Mouse (Mus musculus) forebrain, embryonic 11.5 days (tissue): Measurements from ENCODE around the gene Eif5. TPM values are rescaled to one million over a fixed set of nuclear protein-coding genes. Genes with fewer than 3 reads are reported as not detected.

Experiments
- ATAC-seq: fragments of 200-750 bp; cut with Nextera tagmentation; replicated peaks from 2 replicates; pipeline ENCODE4 v1.8.0; 2017; ENCODE audit warnings: moderate TSS enrichment; ENCODE audit not compliant: low FRiP score
- DNase-seq: peaks from one replicate; pipeline ENCODE4 v3.0.0-alpha.2; 2017; ENCODE audit warnings: low spot score
- H3K27ac ChIP-seq: fragments of 300-500 bp; sonication (generic); 2 replicates; pipeline ENCODE4 v1.5.1; 2014; ENCODE audit warnings: low read depth, low read length
- H3K27me3 ChIP-seq: fragments of 300-500 bp; sonication (generic); 2 replicates; pipeline ENCODE4 v1.6.1; 2014; ENCODE audit warnings: mild to moderate bottlenecking, low read length, mixed read lengths; ENCODE audit not compliant: control insufficient read depth, insufficient read depth
- H3K36me3 ChIP-seq: fragments of 300-500 bp; sonication (generic); 2 replicates; pipeline ENCODE4 v1.6.1; 2014; ENCODE audit warnings: mild to moderate bottlenecking, low read length, moderate library complexity, mixed read lengths; ENCODE audit not compliant: control insufficient read depth, insufficient read depth
- H3K4me1 ChIP-seq: fragments of 300-500 bp; sonication (generic); replicated peaks from 2 replicates; pipeline ENCODE4 v1.6.1; 2014; ENCODE audit warnings: low read length, mixed read lengths; ENCODE audit not compliant: control insufficient read depth, insufficient read depth
- H3K4me2 ChIP-seq: fragments of 300-500 bp; sonication (generic); 2 replicates; pipeline ENCODE4 v1.6.1; 2014; ENCODE audit warnings: low read depth, mild to moderate bottlenecking, low read length, moderate library complexity, mixed read lengths; ENCODE audit not compliant: severe bottlenecking
- H3K4me3 ChIP-seq: fragments of 300-500 bp; sonication (generic); 2 replicates; pipeline ENCODE4 v1.5.1; 2014; ENCODE audit warnings: low read depth, low read length
- H3K9ac ChIP-seq: fragments of 300-500 bp; sonication (generic); 2 replicates; pipeline ENCODE4 v1.6.1; 2014; ENCODE audit warnings: low read length
- H3K9me3 ChIP-seq: fragments of 300-500 bp; sonication (generic); 2 replicates; pipeline ENCODE4 v1.6.1; 2016; ENCODE audit warnings: low read length, mixed read lengths; ENCODE audit not compliant: control insufficient read depth
- WGBS: fragments of 180-500 bp; shearing (Covaris S2); extraction: QIAGEN DNeasy Blood & Tissue Kit; methylation state at CpG from one replicate; pipeline ENCODE4 v1.1.7; 2014; 5-methylcytosine and 5-hydroxymethylcytosine counted together
- polyA plus RNA-seq: library from polyadenylated mRNA; unstranded; fragments of >200 nt; fragmentation: Nextera tagmentation; extraction: Ambion mirVana; gene quantifications from 2 replicates; pipeline ENCODE4 v1.2.1, GENCODE M21; 2014

Gene Eif5
- 673 and 736 TPM in 2 replicates for polyA plus RNA-seq

GRCm38 (mm10) chr12:111537796-111538291 lies at the start of gene Eif5:
Gene Eif5, plus strand, starts transcription at chr12:111538016.
- no peaks in the 10 kb centered on the region for H3K9me3 ChIP-seq
- H3K27me3 ChIP-seq: no peaks in the 10 kb centered on the region
- peaks cover 6% of the 10 kb centered on the region; the same call in 1 of the 2 replicates for H3K4me1 ChIP-seq
- peak within 1 kb of the TSS; percentile 95 for H3K27ac ChIP-seq
- peak; percentile 99 for ATAC-seq
- H3K36me3 ChIP-seq: peaks cover 9% of the 10 kb centered on the region; the same call in 1 of the 2 replicates
- DNase-seq: peak; percentile 100
- under 1% methylated on average over 40 of the region's 47 CpGs for WGBS
- H3K9ac ChIP-seq: peak within 1 kb of the TSS; percentile 98
- H3K4me2 ChIP-seq: peak within 1 kb of the TSS; percentile 88
- peak within 1 kb of the TSS; percentile 97 for H3K4me3 ChIP-seq

GRCm38 (mm10) chr12:111489261-111489865 lies 48.5 kb upstream of the Eif5 start:
- no peak overlapping the region for H3K9ac ChIP-seq
- H3K4me3 ChIP-seq: no peak overlapping the region
- ATAC-seq: no peak
- no peak for DNase-seq
- H3K4me2 ChIP-seq: no peak overlapping the region
- peaks cover 29% of the 10 kb centered on the region for H3K27me3 ChIP-seq
- peaks cover 11% of the 10 kb centered on the region for H3K4me1 ChIP-seq
- 79% methylated on average over 11 of the region's 11 CpGs for WGBS
- no peak overlapping the region for H3K27ac ChIP-seq
- no peaks in the 10 kb centered on the region for H3K36me3 ChIP-seq
- no peaks in the 10 kb centered on the region for H3K9me3 ChIP-seq

- Histone ChIP-seq H3K4me2 (no peak overlapping the region), H3K9ac (no peak overlapping the region), H3K36me3 (no peaks in the 10 kb centered on the region), H3K4me1 (no peaks in the 10 kb centered on the region; the same call in 1 of the 2 replicates), H3K27me3 (no peaks in the 10 kb centered on the region), H3K4me3 (no peak overlapping the region), H3K9me3 (no peaks in the 10 kb centered on the region), H3K27ac (no peak overlapping the region)
- DNase-seq (no peak), ATAC-seq (no peak)
- WGBS: 81% methylated on average over 4 of the region's 4 CpGs
Measured at GRCm38 (mm10) chr12:111494931-111495330, 42.9 kb upstream of the Eif5 start.

DNA sequence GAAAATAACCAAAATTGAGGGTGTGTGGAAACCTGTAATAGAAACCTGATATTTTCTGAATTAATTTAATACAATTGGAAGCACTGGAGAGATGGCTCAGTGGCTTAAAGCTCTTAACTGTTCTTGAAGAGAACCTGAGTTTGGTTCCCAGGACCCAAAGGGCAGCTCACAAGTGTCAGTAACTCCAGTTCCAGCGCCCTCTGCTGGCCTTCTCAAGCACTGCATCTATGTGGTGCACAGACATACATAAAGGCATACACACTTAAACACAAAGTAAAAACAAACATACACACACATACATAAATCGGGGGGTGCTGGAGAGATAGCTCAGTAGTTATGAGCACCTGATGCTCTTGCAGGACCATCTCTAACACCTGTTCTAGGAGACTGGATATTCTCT lies 40.7 kb upstream of the Eif5 start:
- no peak overlapping the region for H3K9ac ChIP-seq
- no peak for ATAC-seq
- H3K27me3 ChIP-seq: no peaks in the 10 kb centered on the region
- peaks cover 4% of the 10 kb centered on the region; the same call in 1 of the 2 replicates for H3K4me1 ChIP-seq
- no peak overlapping the region for H3K4me2 ChIP-seq
- H3K36me3 ChIP-seq: no peaks in the 10 kb centered on the region
- 53% methylated on average over 2 of the region's 2 CpGs for WGBS
- H3K27ac ChIP-seq: no peak overlapping the region
- no peak overlapping the region for H3K4me3 ChIP-seq
- no peaks in the 10 kb centered on the region for H3K9me3 ChIP-seq
- DNase-seq: no peak

- Histone ChIP-seq H3K9me3 (no peaks in the 10 kb centered on the region), H3K27ac (no peak overlapping the region), H3K4me2 (no peak overlapping the region), H3K4me1 (peaks cover 4% of the 10 kb centered on the region; the same call in 1 of the 2 replicates), H3K36me3 (no peaks in the 10 kb centered on the region), H3K27me3 (no peaks in the 10 kb centered on the region), H3K9ac (no peak overlapping the region), H3K4me3 (no peak overlapping the region)
- WGBS: 55% methylated on average over 5 of the region's 5 CpGs
- ATAC-seq: no peak
- no peak for DNase-seq
Measured at GRCm38 (mm10) chr12:111499617-111500016, 38.2 kb upstream of the Eif5 start.

GRCm38 (mm10) chr12:111500725-111501124 lies 37.1 kb upstream of the Eif5 start:
- Histone ChIP-seq H3K36me3 (no peaks in the 10 kb centered on the region), H3K27ac (no peak overlapping the region), H3K4me1 (peaks cover 4% of the 10 kb centered on the region; the same call in 1 of the 2 replicates), H3K4me3 (0 out of 2 replicates have a peak overlapping the region, but pooled peaks have one; percentile 1), H3K9me3 (no peaks in the 10 kb centered on the region), H3K9ac (no peak overlapping the region), H3K4me2 (peak overlapping the region; percentile 29; the same call in 1 of the 2 replicates), H3K27me3 (no peaks in the 10 kb centered on the region)
- ATAC-seq (peak; percentile 86), DNase-seq (peak; percentile 79)
- 8% methylated on average over 5 of the region's 5 CpGs for WGBS

DNA sequence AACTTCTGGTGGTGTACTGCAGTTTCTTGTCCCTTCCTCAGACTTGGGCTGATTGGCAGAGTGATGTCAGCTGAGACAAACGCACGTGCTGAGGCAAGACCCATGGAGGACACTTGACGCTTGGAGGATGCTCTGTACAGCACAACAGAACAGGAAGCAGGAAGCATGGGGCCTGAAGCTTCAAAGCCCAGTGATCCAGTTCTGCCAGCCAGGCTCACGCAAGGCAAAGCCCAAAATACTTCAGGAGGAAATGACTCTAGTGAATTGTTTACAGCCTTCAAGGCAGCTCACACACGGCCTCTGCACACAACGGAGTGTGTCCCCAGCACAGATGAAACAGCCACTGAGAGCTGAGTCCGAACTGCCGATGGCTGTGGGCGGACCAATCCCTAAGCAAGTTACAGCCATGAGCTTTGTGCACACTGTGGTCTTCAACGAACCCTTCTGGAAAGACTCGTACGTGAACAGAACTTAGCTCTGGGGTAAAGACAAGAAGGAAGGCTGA lies 34.7 kb upstream of the Eif5 start:
- H3K36me3 ChIP-seq: no peaks in the 10 kb centered on the region

DNA sequence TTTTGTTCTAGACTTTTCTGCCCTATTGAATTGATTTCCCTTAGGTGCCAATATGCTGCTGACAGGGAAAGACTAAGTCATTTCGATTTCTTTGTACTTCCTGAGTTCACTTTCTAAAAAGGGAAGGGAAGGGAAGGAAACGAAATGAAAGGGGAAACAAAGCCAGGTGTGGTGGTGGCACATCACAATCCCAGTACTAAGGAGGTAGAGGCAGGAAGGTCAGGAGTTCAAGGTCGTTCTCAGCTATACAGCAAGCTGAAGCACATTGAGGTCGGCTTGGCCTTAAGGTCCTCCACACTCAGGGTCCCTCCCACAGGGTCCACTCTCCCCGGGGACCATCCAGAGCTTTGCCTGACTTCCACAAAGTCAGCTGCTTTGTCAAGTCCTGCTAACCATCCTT lies 34.2 kb upstream of the Eif5 start:
- no peaks in the 10 kb centered on the region for H3K36me3 ChIP-seq
- H3K4me2 ChIP-seq: no peak overlapping the region
- peaks cover 4% of the 10 kb centered on the region; the same call in 1 of the 2 replicates for H3K4me1 ChIP-seq
- no peak for ATAC-seq
- no peaks in the 10 kb centered on the region for H3K9me3 ChIP-seq
- H3K4me3 ChIP-seq: no peak overlapping the region
- H3K9ac ChIP-seq: no peak overlapping the region
- 76% methylated on average over 5 of the region's 5 CpGs for WGBS
- no peaks in the 10 kb centered on the region for H3K27me3 ChIP-seq
- DNase-seq: no peak
- no peak overlapping the region for H3K27ac ChIP-seq

More for the DNA sequence above, 34.7 kb upstream of the Eif5 start:
- Histone ChIP-seq H3K9me3 (no peaks in the 10 kb centered on the region), H3K4me3 (no peak overlapping the region), H3K27me3 (no peaks in the 10 kb centered on the region), H3K4me2 (no peak overlapping the region), H3K9ac (no peak overlapping the region), H3K4me1 (peaks cover 4% of the 10 kb centered on the region; the same call in 1 of the 2 replicates), H3K27ac (no peak overlapping the region)
- DNase-seq (no peak), ATAC-seq (no peak)
- 86% methylated on average over 12 of the region's 12 CpGs for WGBS
